Mouse (Mus musculus) megakaryocyte, adult 5-6 weeks (primary cell): ENCODE results near the gene Naxd. TPM values are rescaled to one million over a fixed set of nuclear protein-coding genes. Genes with fewer than 3 reads are reported as not detected.

ENCODE experiments used
- ATAC-seq: 2 replicates; pipeline ENCODE4 v1.8.0; 2016; ENCODE audit warnings: mild to moderate bottlenecking, inconsistent platforms; ENCODE audit not compliant: poor library complexity, severe bottlenecking
- total RNA-seq, 2 experiments: library from RNA; stranded (forward) in 1 of 2; stranded (reverse) in 1 of 2; fragments of 153-499, 151-499 nt in 1 of 2; fragments of 221-1000, 200-1000 nt in 1 of 2; gene quantifications; 2 replicates each; pipeline versions ENCODE4 v1.2.3 to v1.2.4; 2015 to 2017

The Naxd gene
- total RNA-seq, 2 experiments from 2014 or later: 39.8 to 58.1 TPM

- ATAC-seq: peak; percentile 41
Observed at GRCm38 (mm10) chr8:11554799-11555719, 57.8 kb downstream of the Naxd start, which contains the start of gene Ing1. Gene Ing1, plus strand, starts transcription at chr8:11555571.

- peak; percentile 57 for ATAC-seq
Observed at GRCm38 (mm10) chr8:11555720-11556591, 58.6 kb downstream of the Naxd start.

GRCm38 (mm10) chr8:11556691-11557423 is 59.6 kb downstream of the Naxd start:
- no peak for ATAC-seq

- ATAC-seq: no peak
Observed at GRCm38 (mm10) chr8:11557424-11557767, 60.1 kb downstream of the Naxd start.

- ATAC-seq: peak; percentile 59
Observed at GRCm38 (mm10) chr8:11557768-11558629, 60.7 kb downstream of the Naxd start.

GRCm38 (mm10) chr8:11559511-11559910 is 62.2 kb downstream of the Naxd start:
- no peak for ATAC-seq

GRCm38 (mm10) chr8:11560220-11560619 is 62.9 kb downstream of the Naxd start:
- ATAC-seq: no peak

GRCm38 (mm10) chr8:11564236-11564635 is 66.9 kb downstream of the Naxd start:
- ATAC-seq: peak; percentile 62

Other genes with a start within 250 kb of the Naxd start
- 0.02 and 0.07 TPM in 2 replicates for gene Col4a2, start 184.7 kb upstream of the Naxd start, total RNA-seq (2015)
- 0.15 and 0.73 TPM in 2 replicates for gene Col4a2, start 184.7 kb upstream of the Naxd start, total RNA-seq (2017)
- gene Col4a1, start 184.7 kb upstream of the Naxd start, total RNA-seq (2015): 0.30 and 1.3 TPM in 2 replicates
- 0.04 and 1.1 TPM in 2 replicates for gene Col4a1, start 184.7 kb upstream of the Naxd start, total RNA-seq (2017)
- 2.5 and 3.5 TPM in 2 replicates for gene Rab20, start 18.8 kb upstream of the Naxd start, total RNA-seq (2015)
- gene Rab20, start 18.8 kb upstream of the Naxd start, total RNA-seq (2017): 3.3 and 7.7 TPM in 2 replicates
- gene Cars2, start 53.3 kb downstream of the Naxd start, total RNA-seq (2015): 17.2 and 20.7 TPM in 2 replicates
- 23.3 and 25.5 TPM in 2 replicates for gene Cars2, start 53.3 kb downstream of the Naxd start, total RNA-seq (2017)
- 42.5 and 42.9 TPM in 2 replicates for gene Ing1, start 58.1 kb downstream of the Naxd start, total RNA-seq (2015)
- 47.4 and 55.3 TPM in 2 replicates for gene Ing1, start 58.1 kb downstream of the Naxd start, total RNA-seq (2017)
- gene Ankrd10, start 138.3 kb downstream of the Naxd start, total RNA-seq (2015): 32.8 and 37.5 TPM in 2 replicates
- 27.2 and 29.4 TPM in 2 replicates for gene Ankrd10, start 138.3 kb downstream of the Naxd start, total RNA-seq (2017)
- not detected in 2 replicates for gene 1700016D06Rik, start 203.6 kb downstream of the Naxd start, total RNA-seq (2015)
- gene 1700016D06Rik, start 203.6 kb downstream of the Naxd start, total RNA-seq (2017): not detected in 2 replicates
- gene Arhgef7, start 230.2 kb downstream of the Naxd start, total RNA-seq (2015): 39.5 and 48.5 TPM in 2 replicates
- gene Arhgef7, start 230.2 kb downstream of the Naxd start, total RNA-seq (2017): 25.0 and 27.0 TPM in 2 replicates